Mouse (Mus musculus) hindbrain, embryonic 11.5 days (tissue): Measurements from ENCODE around the gene Slc12a8. TPM values are rescaled to one million over a fixed set of nuclear protein-coding genes. Genes with fewer than 3 reads are reported as not detected.

ENCODE experiments used
- ATAC-seq: fragments of 200-750 bp; cut with Nextera tagmentation; 2 replicates; pipeline ENCODE4 v1.8.0; 2017; ENCODE audit warnings: mild to moderate bottlenecking, moderate TSS enrichment, moderate library complexity; ENCODE audit not compliant: low FRiP score
- DNase-seq: peaks from one replicate; pipeline ENCODE4 v3.0.0-alpha.2; 2015; ENCODE audit warnings: low spot score
- H3K27ac ChIP-seq: fragments of 300-500 bp; sonication (generic); 2 replicates; pipeline ENCODE4 v1.5.1; 2014; ENCODE audit warnings: mild to moderate bottlenecking, low read depth, low read length
- H3K27me3 ChIP-seq: fragments of 300-500 bp; sonication (generic); 2 replicates; pipeline ENCODE4 v1.6.1; 2014; ENCODE audit warnings: mild to moderate bottlenecking, low read length, moderate library complexity, mixed read lengths; ENCODE audit not compliant: control insufficient read depth, insufficient read depth
- H3K36me3 ChIP-seq: fragments of 300-500 bp; sonication (generic); 2 replicates; pipeline ENCODE4 v1.6.1; 2014; ENCODE audit warnings: mild to moderate bottlenecking, low read length, moderate library complexity, mixed read lengths; ENCODE audit not compliant: control insufficient read depth, insufficient read depth
- H3K4me1 ChIP-seq: fragments of 300-500 bp; sonication (generic); replicated peaks from 2 replicates; pipeline ENCODE4 v1.6.1; 2014; ENCODE audit warnings: low read length, mixed read lengths; ENCODE audit not compliant: control insufficient read depth, insufficient read depth
- H3K4me2 ChIP-seq: fragments of 300-500 bp; sonication (generic); replicated peaks from 2 replicates; pipeline ENCODE4 v1.6.1; 2014; ENCODE audit warnings: mild to moderate bottlenecking, low read depth, low read length
- H3K4me3 ChIP-seq: fragments of 300-500 bp; sonication (generic); 2 replicates; pipeline ENCODE4 v1.5.1; 2014; ENCODE audit warnings: low read depth, low read length
- H3K9ac ChIP-seq: fragments of 300-500 bp; sonication (generic); 2 replicates; pipeline ENCODE4 v1.6.1; 2014; ENCODE audit warnings: low read depth, low read length
- H3K9me3 ChIP-seq: fragments of 300-500 bp; sonication (generic); 2 replicates; pipeline ENCODE4 v1.6.1; 2016; ENCODE audit warnings: low read length; ENCODE audit not compliant: control insufficient read depth
- WGBS: fragments of 180-500 bp; shearing (Covaris S2); extraction: QIAGEN DNeasy Blood & Tissue Kit; methylation state at CpG from one replicate; pipeline ENCODE4 v1.1.7; 2014; 5-methylcytosine and 5-hydroxymethylcytosine counted together
- polyA plus RNA-seq: library from polyadenylated mRNA; unstranded; fragments of >200 nt; fragmentation: Nextera tagmentation; extraction: Ambion mirVana; gene quantifications from 2 replicates; pipeline ENCODE4 v1.2.1, GENCODE M21; 2014

The Slc12a8 gene
- polyA plus RNA-seq, 1 experiment from 2014 or later: 1.2 TPM

DNA sequence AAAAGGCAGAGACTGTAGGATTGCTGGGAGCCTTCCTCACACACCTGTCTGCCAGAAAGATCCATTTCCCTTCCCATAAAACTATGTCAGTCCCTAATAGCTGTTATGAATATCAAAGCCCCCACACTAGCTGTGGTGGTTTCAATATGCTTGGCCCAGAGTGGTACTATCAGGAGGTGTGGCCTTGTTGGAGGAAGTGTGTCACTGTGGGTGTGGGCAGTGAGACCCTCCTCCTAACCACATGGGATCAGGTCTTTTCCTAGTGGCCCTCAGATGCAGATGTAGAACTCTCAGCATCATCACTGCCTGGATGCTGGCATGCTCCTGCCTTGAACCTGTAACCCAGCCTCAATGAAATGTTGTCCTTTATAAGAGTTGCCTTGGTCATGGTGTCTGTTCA lies 164.5 kb downstream of the Slc12a8 start:
- Histone ChIP-seq H3K4me1 (peaks cover 5% of the 10 kb centered on the region; the same call in 1 of the 2 replicates), H3K9ac (no peak overlapping the region), H3K4me3 (no peak overlapping the region), H3K4me2 (no peak overlapping the region), H3K36me3 (no peaks in the 10 kb centered on the region), H3K27me3 (no peaks in the 10 kb centered on the region), H3K9me3 (no peaks in the 10 kb centered on the region), H3K27ac (no peak overlapping the region)
- DNase-seq (no peak), ATAC-seq (no peak)

DNA sequence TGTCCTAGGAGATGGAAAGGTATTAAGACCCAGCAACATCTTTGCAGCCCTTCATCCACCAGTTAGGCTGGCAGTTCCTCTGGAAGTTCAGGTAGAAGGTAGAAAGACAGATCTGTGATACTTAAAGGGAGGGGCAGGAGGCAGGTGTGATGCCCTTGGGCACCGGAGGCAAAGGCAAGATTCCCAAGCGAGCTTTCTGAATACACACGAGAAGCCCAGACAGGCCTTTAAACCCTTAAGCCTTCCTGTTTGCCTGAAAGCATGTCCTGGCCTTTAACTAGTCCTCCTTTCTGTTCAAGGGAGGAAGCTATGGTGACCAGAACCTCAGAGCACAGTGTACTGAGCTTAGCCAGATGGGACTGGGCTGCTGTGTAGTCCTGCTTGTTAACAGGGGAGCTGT lies 165.5 kb downstream of the Slc12a8 start:
- no peak for DNase-seq
- Histone ChIP-seq H3K9me3 (no peaks in the 10 kb centered on the region), H3K27me3 (no peaks in the 10 kb centered on the region), H3K27ac (no peak overlapping the region), H3K36me3 (no peaks in the 10 kb centered on the region), H3K9ac (no peak overlapping the region), H3K4me1 (peaks cover 5% of the 10 kb centered on the region; the same call in 1 of the 2 replicates), H3K4me2 (no peak overlapping the region), H3K4me3 (no peak overlapping the region)
- no peak for ATAC-seq
- 84% methylated on average over 3 of the region's 3 CpGs for WGBS

DNA sequence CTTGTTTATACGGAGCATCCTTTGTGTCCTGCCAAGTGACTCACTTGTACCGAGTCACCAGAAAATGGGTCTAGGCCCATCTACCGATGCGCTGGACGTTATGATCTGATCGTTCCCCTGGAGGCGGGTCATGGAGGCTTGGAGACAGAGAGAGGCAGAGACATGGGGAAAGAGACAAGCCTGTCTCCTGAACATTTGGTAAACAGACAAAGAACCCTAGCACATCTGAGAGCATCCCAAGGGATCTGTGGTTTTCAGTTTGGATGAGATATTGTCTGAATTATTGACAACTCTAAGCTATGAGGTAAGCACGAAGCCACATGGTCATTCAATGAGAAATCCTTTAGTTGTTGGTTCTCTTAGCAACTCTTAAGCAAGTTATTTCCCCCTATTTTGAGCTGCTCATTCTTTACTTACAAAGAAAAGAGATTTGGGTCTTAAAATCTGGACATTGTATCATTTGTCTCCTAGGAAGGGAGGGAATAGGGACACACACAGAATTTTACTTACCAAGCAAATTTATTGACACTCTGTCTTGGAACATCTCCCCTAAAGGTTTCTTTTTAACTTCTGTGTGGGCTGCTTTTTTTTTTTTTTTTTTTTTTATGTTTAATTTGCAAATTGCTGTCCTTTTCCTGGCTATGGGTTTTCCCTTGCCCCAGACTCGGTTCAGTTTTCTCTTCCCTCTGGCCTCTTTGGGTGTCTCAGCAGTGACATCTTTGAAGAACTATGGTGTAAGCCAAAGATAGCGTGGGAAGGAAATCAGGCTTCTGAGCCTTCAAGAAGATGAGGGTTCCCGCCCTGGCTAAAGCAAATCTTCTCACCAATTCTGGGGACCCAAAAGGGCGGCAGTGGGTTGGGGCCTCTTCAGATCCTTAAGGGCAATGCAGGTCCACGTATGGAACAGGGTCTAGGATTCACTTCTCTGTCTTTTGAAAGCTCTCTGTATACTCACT lies 166.4 kb downstream of the Slc12a8 start:
- no peaks in the 10 kb centered on the region for H3K36me3 ChIP-seq
- no peak overlapping the region for H3K27ac ChIP-seq
- no peaks in the 10 kb centered on the region for H3K9me3 ChIP-seq
- WGBS: 64% methylated on average over 13 of the region's 13 CpGs
- ATAC-seq (peak; percentile 25; the same call in 1 of the 2 replicates), DNase-seq (no peak)
- H3K27me3 ChIP-seq: no peaks in the 10 kb centered on the region
- peak overlapping the region; percentile 83 for H3K4me2 ChIP-seq
- H3K4me1 ChIP-seq: peaks cover 5% of the 10 kb centered on the region; the same call in 1 of the 2 replicates
- peak overlapping the region; percentile 96 for H3K9ac ChIP-seq
- H3K4me3 ChIP-seq: peak overlapping the region; percentile 75

DNA sequence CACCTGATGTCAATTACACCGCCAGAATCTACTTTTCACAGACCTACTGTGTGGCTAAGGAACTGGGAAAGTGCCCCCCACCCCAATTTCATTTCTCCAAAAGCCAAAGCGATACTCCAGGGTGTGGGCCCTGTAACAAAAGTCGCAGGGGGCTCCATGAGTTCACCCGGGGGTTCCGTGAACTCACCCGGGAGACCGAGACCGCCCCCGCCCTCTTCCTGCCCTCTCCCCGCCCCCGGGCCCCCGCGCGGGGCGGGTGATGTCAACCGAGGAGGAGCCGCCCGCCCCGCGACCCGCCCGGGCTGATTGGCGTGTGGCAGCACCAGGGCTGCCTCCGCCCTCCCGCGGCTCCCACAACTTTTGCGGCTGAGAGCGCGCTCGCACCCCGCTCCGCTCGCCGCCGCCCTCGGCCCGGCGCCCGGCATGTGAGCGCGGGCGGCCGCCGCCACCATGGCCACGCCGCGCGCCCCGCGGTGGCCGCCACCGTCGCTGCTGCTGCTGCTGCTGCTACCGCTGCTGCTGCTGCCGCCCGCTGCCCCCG lies 167.1 kb downstream of the Slc12a8 start, which contains the start of gene Heg1:
Gene Heg1 (plus strand): TSS at position 209 of the 541 bp plus-strand sequence.
- DNase-seq (peak; percentile 79), ATAC-seq (peak; percentile 75)
- H3K9me3 ChIP-seq: no peaks in the 10 kb centered on the region
- WGBS: under 1% methylated on average over 40 of the region's 57 CpGs
- no peaks in the 10 kb centered on the region for H3K36me3 ChIP-seq
- peak within 1 kb of the TSS; percentile 75 for H3K4me3 ChIP-seq
- H3K27me3 ChIP-seq: no peaks in the 10 kb centered on the region
- peak within 1 kb of the TSS; percentile 83 for H3K4me2 ChIP-seq
- H3K4me1 ChIP-seq: peaks cover 5% of the 10 kb centered on the region; the same call in 1 of the 2 replicates
- H3K27ac ChIP-seq: peak within 1 kb of the TSS; percentile 70
- peak within 1 kb of the TSS; percentile 96 for H3K9ac ChIP-seq

DNA sequence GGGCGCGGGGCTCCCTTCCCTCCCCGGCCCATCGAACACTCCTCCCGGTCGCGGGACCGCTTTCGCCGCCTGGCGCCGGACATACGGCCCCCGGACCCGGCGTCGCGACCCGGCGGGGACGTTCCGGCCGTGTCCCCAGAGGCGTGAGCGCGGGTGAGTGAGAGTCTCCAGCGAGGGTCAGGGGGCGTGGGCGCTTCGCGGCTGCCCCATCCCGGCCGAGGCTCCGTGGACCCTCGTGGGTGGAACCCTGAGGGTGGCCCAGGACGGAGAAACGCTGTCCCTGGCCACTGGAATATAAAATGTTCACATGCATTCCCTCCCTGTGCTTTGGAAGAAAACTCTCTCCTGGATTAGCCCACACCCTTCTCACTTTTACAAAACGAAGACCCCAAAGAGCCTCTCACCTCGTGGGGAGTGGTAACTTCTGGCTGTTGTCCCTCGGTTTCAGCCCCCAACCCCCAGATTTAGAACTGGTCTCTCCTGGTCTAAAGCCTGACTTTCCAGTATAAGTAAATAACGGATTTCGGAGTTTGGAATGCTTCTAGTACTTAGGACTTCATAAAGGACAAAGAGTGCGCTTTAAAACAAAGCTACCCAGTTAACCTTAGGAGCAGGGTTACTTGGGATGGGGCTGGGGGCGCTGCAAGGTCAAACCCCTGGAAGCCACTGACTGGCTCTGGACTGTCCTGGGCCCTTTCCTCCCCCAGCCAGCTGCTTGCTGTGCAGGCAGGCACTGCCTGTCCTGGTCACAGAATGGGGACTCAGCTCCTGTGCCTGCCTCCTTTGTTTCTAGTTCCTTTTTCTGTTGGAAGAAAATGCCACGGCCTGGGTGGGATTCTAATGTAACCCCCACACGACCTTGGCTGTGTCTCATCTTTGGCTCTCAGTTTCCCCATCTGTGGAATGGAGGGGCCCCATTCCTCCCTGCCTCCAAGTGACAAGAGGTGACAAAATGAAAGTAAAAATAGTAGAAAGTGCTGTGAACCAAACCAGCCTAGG lies 167.9 kb downstream of the Slc12a8 start:
- no peaks in the 10 kb centered on the region for H3K27me3 ChIP-seq
- H3K9me3 ChIP-seq: no peaks in the 10 kb centered on the region
- 2% methylated on average over 43 of the region's 46 CpGs for WGBS
- H3K4me1 ChIP-seq: peaks cover 5% of the 10 kb centered on the region; the same call in 1 of the 2 replicates
- H3K9ac ChIP-seq: peak overlapping the region; percentile 96
- no peaks in the 10 kb centered on the region for H3K36me3 ChIP-seq
- peak; percentile 56 for DNase-seq
- ATAC-seq: peak; percentile 52; the same call in 1 of the 2 replicates
- H3K4me3 ChIP-seq: peak overlapping the region; percentile 75
- H3K4me2 ChIP-seq: peak overlapping the region; percentile 83
- H3K27ac ChIP-seq: peak overlapping the region; percentile 70

DNA sequence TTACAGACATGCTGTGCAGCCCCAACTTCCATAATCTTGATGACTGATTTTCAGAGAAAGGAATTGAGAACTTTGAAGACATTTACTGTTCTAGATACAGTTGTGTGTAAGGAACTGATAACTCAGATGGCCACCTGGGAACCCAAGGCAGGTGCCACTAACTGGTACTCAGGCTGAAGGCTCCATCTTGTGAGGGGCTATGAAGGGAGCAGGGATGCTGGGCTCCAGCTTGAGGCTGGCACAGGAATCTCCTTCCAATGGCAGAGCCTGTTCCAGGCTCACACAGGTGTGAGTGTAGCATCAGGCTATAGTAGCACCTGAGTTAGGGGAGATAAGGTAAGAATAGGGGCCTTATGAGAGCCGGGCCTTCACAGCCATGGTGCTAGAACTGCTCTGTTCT lies 168.9 kb downstream of the Slc12a8 start:
- no peaks in the 10 kb centered on the region for H3K36me3 ChIP-seq
- DNase-seq: no peak
- no peak for ATAC-seq
- WGBS: 83% methylated on average over 1 of the region's 1 CpGs
- peak overlapping the region; percentile 96; the same call in 1 of the 2 replicates for H3K9ac ChIP-seq
- no peaks in the 10 kb centered on the region for H3K27me3 ChIP-seq
- peak overlapping the region; percentile 75 for H3K4me3 ChIP-seq
- peaks cover 5% of the 10 kb centered on the region; the same call in 1 of the 2 replicates for H3K4me1 ChIP-seq
- H3K4me2 ChIP-seq: peak overlapping the region; percentile 83
- H3K27ac ChIP-seq: no peak overlapping the region
- H3K9me3 ChIP-seq: no peaks in the 10 kb centered on the region

DNA sequence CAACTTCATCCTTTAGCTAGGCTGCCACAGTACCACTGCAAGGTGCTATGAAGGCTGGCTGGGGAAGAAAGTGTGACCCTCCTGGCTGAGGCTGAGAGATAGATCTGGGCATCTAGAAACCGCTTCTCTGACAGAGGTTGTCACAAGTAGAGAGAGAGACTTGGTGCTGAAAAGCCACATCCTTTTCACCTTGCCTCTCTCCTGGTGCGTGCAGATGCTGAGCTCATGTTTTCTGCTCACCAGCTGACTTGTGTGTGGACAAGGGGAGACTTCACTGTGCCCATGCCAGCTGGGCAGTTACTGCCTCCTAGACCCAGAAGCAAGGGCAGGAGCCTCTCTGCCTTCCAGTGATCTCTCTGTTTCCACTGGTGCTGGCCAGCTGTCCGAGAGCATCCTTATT lies 170.6 kb downstream of the Slc12a8 start:
- H3K27me3 ChIP-seq: no peaks in the 10 kb centered on the region
- no peak for DNase-seq
- H3K9me3 ChIP-seq: no peaks in the 10 kb centered on the region
- 78% methylated on average over 3 of the region's 3 CpGs for WGBS
- H3K4me2 ChIP-seq: peak overlapping the region; percentile 83; the same call in 1 of the 2 replicates
- H3K36me3 ChIP-seq: no peaks in the 10 kb centered on the region
- peak overlapping the region; percentile 28; the same call in 1 of the 2 replicates for H3K9ac ChIP-seq
- no peak for ATAC-seq
- H3K27ac ChIP-seq: no peak overlapping the region
- peaks cover 5% of the 10 kb centered on the region; the same call in 1 of the 2 replicates for H3K4me1 ChIP-seq
- H3K4me3 ChIP-seq: 0 out of 2 replicates have a peak overlapping the region, but pooled peaks have one; percentile 13
